Mouse (Mus musculus): ENCODE measurements around the gene Samd9l. TPM values are rescaled to one million over a fixed set of nuclear protein-coding genes. Genes with fewer than 3 reads are reported as not detected.

Samd9l gene
- total RNA-seq (2023): 100 to 1,000 TPM in 1 of 2 experiments, 10 to 100 TPM in 1; 85.7 to 101 TPM

GRCm38 (mm10) chr6:3399340-3400068 is at the start of gene Samd9l:
TSS of gene Samd9l (minus strand) at chr6:3399572.

Other genes starting within 250 kb of the Samd9l start
- gene Hepacam2, start 98.7 kb upstream of the Samd9l start, total RNA-seq (2023): under 1 TPM in 1 of 2 experiments, not detected in 1; 0.22 TPM
- gene Vps50, start 98.8 kb upstream of the Samd9l start, total RNA-seq (2023): 10 to 100 TPM; 13.5 to 14.6 TPM

Measured in neutrophil, adult 83 days (primary cell).